Mouse (Mus musculus) thymus, adult 18-20 months (tissue): Measurements from ENCODE around the gene Nol3.

Experiments used
- DNase-seq, 2 experiments: peaks; one replicate each; pipeline ENCODE4 v3.0.0; 2022; ENCODE audit warnings: mixed read lengths in 2 of 2

The Nol3 gene

GRCm38 (mm10) chr8:105309142-105309847 is 33.4 kb downstream of the Nol3 start:
- no peak for DNase-seq

GRCm38 (mm10) chr8:105310118-105310517 is 34.2 kb downstream of the Nol3 start:
- DNase-seq: no peak

- DNase-seq: no peak
Observed at GRCm38 (mm10) chr8:105311718-105312117, 35.8 kb downstream of the Nol3 start.

GRCm38 (mm10) chr8:105312891-105313481 is 37.0 kb downstream of the Nol3 start:
- DNase-seq: no peak

GRCm38 (mm10) chr8:105313622-105314402 is 37.9 kb downstream of the Nol3 start:
- no peak for DNase-seq

GRCm38 (mm10) chr8:105315073-105315769 is 39.3 kb downstream of the Nol3 start:
- DNase-seq: no peak

GRCm38 (mm10) chr8:105317941-105318340 is 42.0 kb downstream of the Nol3 start:
- DNase-seq: no peak

- no peak for DNase-seq
Observed at GRCm38 (mm10) chr8:105318662-105319190, 42.8 kb downstream of the Nol3 start.

- DNase-seq: no peak
Observed at GRCm38 (mm10) chr8:105323183-105323582, 47.2 kb downstream of the Nol3 start.

- no peak for DNase-seq
Observed at GRCm38 (mm10) chr8:105325641-105326093, 49.7 kb downstream of the Nol3 start.

- DNase-seq: peak; percentile 96 to 97
Observed at GRCm38 (mm10) chr8:105326141-105326672, 50.3 kb downstream of the Nol3 start, which contains the start of the genes Lrrc29 and Tmem208. TSS of gene Lrrc29 (minus strand) at chr8:105326278. TSS of gene Tmem208 (plus strand) at chr8:105326354.

- no peak for DNase-seq
Observed at GRCm38 (mm10) chr8:105326968-105327367, 51.0 kb downstream of the Nol3 start.

GRCm38 (mm10) chr8:105330325-105330724 is 54.4 kb downstream of the Nol3 start:
- DNase-seq: no peak

- DNase-seq: no peak
Observed at GRCm38 (mm10) chr8:105331469-105331868, 55.5 kb downstream of the Nol3 start.
